Mouse (Mus musculus) stomach, postnatal 0 days (tissue): ENCODE data around the gene Flnb. TPM values are rescaled to one million over a fixed set of nuclear protein-coding genes. Genes with fewer than 3 reads are reported as not detected.

ENCODE experiments used
- ATAC-seq: fragments of 200-750 bp; cut with Nextera tagmentation; 2 replicates; pipeline ENCODE4 v1.8.0; 2017; ENCODE audit not compliant: low FRiP score, low TSS enrichment
- DNase-seq: peaks from one replicate; pipeline ENCODE4 v3.0.0-alpha.2; 2016; ENCODE audit warnings: low spot score
- H3K27ac ChIP-seq: fragments of 300-500 bp; sonication (generic); replicated peaks from 2 replicates; pipeline ENCODE4 v1.5.1; 2014; ENCODE audit warnings: mild to moderate bottlenecking, control low read depth
- H3K27me3 ChIP-seq: fragments of 300-500 bp; sonication (generic); 2 replicates; pipeline ENCODE4 v1.6.1; 2014; ENCODE audit warnings: low read length; ENCODE audit not compliant: control insufficient read depth, insufficient read depth
- H3K36me3 ChIP-seq: fragments of 300-500 bp; sonication (generic); 2 replicates; pipeline ENCODE4 v1.6.1; 2014; ENCODE audit warnings: low read length, mixed read lengths; ENCODE audit not compliant: control insufficient read depth, insufficient read depth
- H3K4me1 ChIP-seq: fragments of 300-500 bp; sonication (generic); replicated peaks from 2 replicates; pipeline ENCODE4 v1.6.1; 2014; ENCODE audit warnings: antibody characterized with exemption; ENCODE audit not compliant: control insufficient read depth, insufficient read depth
- H3K4me2 ChIP-seq: fragments of 300-500 bp; sonication (generic); replicated peaks from 2 replicates; pipeline ENCODE4 v1.6.1; 2014; ENCODE audit warnings: low read depth, mild to moderate bottlenecking, control low read depth, moderate library complexity
- H3K4me3 ChIP-seq: fragments of 300-500 bp; sonication (generic); 2 replicates; pipeline ENCODE4 v1.5.1; 2014; ENCODE audit warnings: low read depth, low read length, control low read depth
- H3K9ac ChIP-seq: fragments of 300-500 bp; sonication (generic); 2 replicates; pipeline ENCODE4 v1.6.1; 2014; ENCODE audit warnings: mild to moderate bottlenecking, low read length, control low read depth, mixed read lengths
- H3K9me3 ChIP-seq: fragments of 300-500 bp; sonication (generic); 2 replicates; pipeline ENCODE4 v1.6.1; 2016; ENCODE audit warnings: low read length; ENCODE audit not compliant: control insufficient read depth
- CTCF ChIP-seq: IDR thresholded peaks from 2 replicates; pipeline ENCODE4 v1.5.1; 2016; ENCODE audit warnings: antibody characterized with exemption, low read depth, mild to moderate bottlenecking, moderate library complexity
- EP300 ChIP-seq: optimal IDR thresholded peaks from 2 replicates; pipeline ENCODE3; 2016; ENCODE audit warnings: antibody characterized with exemption
- WGBS: fragments of 180-500 bp; shearing (Covaris S2); extraction: QIAGEN DNeasy Blood & Tissue Kit; methylation state at CpG from one replicate; pipeline ENCODE4 v1.1.7; 2014; 5-methylcytosine and 5-hydroxymethylcytosine counted together
- polyA plus RNA-seq: library from polyadenylated mRNA; unstranded; fragments of >200 nt; fragmentation: Nextera tagmentation; extraction: Ambion mirVana; gene quantifications from 2 replicates; pipeline ENCODE4 v1.2.1, GENCODE M21; 2015

Flnb gene
- polyA plus RNA-seq, 1 experiment from 2014 or later = 8.3 TPM

DNA sequence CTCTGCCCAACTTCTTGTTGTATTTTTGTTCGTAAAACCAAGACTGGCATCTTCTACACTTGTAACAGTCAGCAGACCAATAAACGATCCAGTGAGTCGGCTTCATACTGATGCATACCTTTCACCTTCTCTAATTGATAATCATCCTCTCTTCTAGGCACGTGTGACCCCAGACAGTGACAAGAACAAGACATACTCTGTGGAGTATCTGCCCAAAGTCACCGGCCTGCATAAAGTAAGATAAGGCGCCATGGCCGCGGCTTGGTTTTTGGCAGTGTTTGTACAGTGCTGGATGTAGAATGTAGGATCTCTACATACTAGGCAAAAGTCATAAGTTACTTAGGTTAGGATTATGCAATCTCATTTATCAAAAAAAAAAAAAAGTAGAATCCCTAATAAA is 64.3 kb downstream of the Flnb start:
- Histone ChIP-seq H3K36me3 (peaks cover 22% of the 10 kb centered on the region), H3K4me3 (no peak overlapping the region), H3K4me2 (no peak overlapping the region), H3K9ac (no peak overlapping the region), H3K9me3 (no peaks in the 10 kb centered on the region), H3K27ac (no peak overlapping the region), H3K4me1 (no peaks in the 10 kb centered on the region), H3K27me3 (no peaks in the 10 kb centered on the region)
- no peak for ATAC-seq
- WGBS = 91% methylated on average over 8 of the region's 8 CpGs
- no peak for DNase-seq
- no peak for TF ChIP-seq EP300
- TF ChIP-seq CTCF = no peak

DNA sequence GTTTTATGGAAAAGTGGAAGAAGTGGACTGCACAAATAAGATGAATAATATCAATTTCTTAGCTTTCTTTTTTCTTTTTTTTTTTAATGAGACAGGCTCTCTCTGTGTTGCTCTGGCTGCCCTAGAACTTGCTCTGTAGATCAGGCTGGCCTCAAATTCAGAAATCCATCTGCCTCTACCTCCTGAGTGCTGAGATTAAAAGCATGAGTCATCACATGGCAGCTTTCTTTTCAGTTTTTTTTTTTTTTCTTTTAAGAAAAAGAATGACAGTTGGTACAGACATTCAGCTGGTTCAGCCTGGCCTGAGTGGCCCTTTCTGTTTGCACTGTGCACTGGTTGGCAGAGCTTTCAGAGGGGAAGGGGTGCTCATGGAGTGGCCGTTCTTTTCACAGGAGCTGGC is 66.4 kb downstream of the Flnb start:
- Histone ChIP-seq H3K4me2 (no peak overlapping the region), H3K4me1 (no peaks in the 10 kb centered on the region), H3K36me3 (peaks cover 25% of the 10 kb centered on the region), H3K4me3 (no peak overlapping the region), H3K9me3 (no peaks in the 10 kb centered on the region), H3K27ac (no peak overlapping the region), H3K27me3 (no peaks in the 10 kb centered on the region), H3K9ac (no peak overlapping the region)
- ATAC-seq = no peak
- no peak for DNase-seq
- WGBS = 67% methylated on average over 1 of the region's 1 CpGs
- TF ChIP-seq EP300 = no peak
- TF ChIP-seq CTCF = no peak

DNA sequence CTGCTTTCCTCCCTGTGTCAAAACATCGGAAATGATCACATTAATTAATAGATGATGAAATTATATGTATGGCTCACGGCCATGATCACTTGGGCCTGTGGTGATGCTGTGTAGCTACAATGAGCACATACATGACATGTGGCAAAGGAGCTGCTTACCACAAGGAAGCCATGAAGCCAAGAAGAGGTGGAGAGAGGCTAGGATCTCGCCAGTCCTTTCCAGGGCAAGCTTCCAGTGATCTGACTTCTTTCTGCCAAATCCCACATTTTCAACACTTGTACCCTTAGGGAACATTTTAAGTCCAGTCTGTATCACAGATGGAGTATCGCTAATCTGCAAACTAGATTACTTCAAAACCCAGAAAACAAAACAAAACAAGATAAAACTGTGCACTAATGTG is 67.1 kb downstream of the Flnb start:
- H3K9me3 ChIP-seq = no peaks in the 10 kb centered on the region
- H3K4me1 ChIP-seq = no peaks in the 10 kb centered on the region
- H3K9ac ChIP-seq = no peak overlapping the region
- ATAC-seq = no peak
- no peak for DNase-seq
- H3K27me3 ChIP-seq = no peaks in the 10 kb centered on the region
- WGBS = 90% methylated on average over 4 of the region's 4 CpGs
- TF ChIP-seq EP300 = no peak
- H3K4me2 ChIP-seq = no peak overlapping the region
- H3K36me3 ChIP-seq = peaks cover 25% of the 10 kb centered on the region
- no peak overlapping the region for H3K4me3 ChIP-seq
- H3K27ac ChIP-seq = no peak overlapping the region

DNA sequence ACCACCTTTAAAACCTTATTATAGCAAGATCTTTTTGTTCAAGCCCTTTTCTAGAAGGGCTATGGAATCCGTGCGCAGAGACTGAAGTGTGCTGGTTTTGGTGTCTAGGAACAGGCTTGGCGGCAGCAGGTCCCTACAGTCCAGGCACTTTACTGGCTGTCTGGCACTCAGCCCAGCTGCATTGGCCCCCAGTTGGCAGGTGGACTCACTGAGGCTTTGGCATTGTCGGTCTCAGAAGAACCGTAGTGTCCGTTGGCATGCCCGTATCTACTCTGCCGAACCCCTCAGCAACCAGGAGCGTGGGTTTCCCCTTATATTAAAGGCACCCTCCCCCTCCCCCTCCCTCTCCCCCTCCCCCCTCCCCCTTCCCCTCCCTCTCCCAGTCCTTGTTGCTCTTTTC is 67.8 kb downstream of the Flnb start:
- ATAC-seq (no peak), DNase-seq (no peak)
- H3K9me3 ChIP-seq = no peaks in the 10 kb centered on the region
- 93% methylated on average over 9 of the region's 9 CpGs for WGBS
- no peaks in the 10 kb centered on the region for H3K27me3 ChIP-seq
- no peaks in the 10 kb centered on the region for H3K4me1 ChIP-seq
- H3K4me3 ChIP-seq = no peak overlapping the region
- no peak overlapping the region for H3K27ac ChIP-seq
- H3K9ac ChIP-seq = no peak overlapping the region
- no peak overlapping the region for H3K4me2 ChIP-seq
- TF ChIP-seq EP300 (no peak), CTCF (no peak)
- H3K36me3 ChIP-seq = peaks cover 25% of the 10 kb centered on the region

DNA sequence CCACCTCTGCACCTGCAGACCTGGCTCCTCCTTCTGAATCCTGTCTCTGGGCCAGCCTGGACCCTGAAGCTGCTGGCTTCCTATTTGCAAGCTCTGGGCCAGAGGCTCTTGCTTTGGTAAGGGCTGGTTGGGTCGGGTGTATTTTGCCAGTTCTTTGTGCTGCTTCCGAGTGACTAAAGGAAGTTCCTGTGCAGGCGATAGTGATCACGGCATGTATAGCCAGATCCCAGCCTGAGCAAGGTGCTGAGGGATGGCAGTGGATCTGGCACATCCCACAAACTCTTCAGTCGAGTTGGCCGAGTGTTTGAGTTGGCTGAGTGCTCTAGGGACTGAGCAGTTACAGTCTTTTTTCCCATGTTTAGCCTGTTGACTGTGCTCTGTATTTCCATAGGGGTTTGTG is 68.3 kb downstream of the Flnb start:
- Histone ChIP-seq H3K9me3 (no peaks in the 10 kb centered on the region), H3K36me3 (peaks cover 25% of the 10 kb centered on the region), H3K27ac (no peak overlapping the region), H3K27me3 (no peaks in the 10 kb centered on the region), H3K4me1 (no peaks in the 10 kb centered on the region), H3K4me2 (no peak overlapping the region), H3K4me3 (no peak overlapping the region), H3K9ac (no peak overlapping the region)
- no peak for ATAC-seq
- no peak for DNase-seq
- 78% methylated on average over 6 of the region's 6 CpGs for WGBS
- no peak for TF ChIP-seq CTCF
- no peak for TF ChIP-seq EP300

DNA sequence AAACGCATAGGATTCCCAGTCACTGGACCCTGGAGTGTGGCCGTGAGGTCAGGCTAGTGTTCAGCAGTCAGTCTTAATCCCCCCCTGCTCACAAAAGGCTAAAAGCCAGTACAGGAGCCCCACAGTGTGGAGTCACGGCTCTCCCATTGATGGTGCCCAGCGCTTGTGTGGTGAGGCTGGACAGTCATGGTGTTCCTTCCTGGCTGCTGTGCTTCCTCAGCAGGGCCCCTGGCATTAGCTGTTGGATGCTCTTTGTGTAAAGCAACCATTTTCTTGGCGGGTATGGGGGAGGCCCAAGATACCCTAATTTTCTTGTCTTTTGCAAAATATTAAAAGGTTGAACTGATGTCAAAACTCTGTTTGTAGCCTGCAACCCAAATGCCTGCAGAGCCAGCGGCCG is 69.4 kb downstream of the Flnb start:
- no peak overlapping the region for H3K4me3 ChIP-seq
- no peaks in the 10 kb centered on the region for H3K4me1 ChIP-seq
- no peak overlapping the region for H3K9ac ChIP-seq
- no peaks in the 10 kb centered on the region for H3K9me3 ChIP-seq
- H3K36me3 ChIP-seq = peaks cover 27% of the 10 kb centered on the region
- 95% methylated on average over 7 of the region's 7 CpGs for WGBS
- H3K27me3 ChIP-seq = no peaks in the 10 kb centered on the region
- no peak overlapping the region for H3K27ac ChIP-seq
- no peak overlapping the region for H3K4me2 ChIP-seq
- DNase-seq = no peak
- no peak for ATAC-seq
- TF ChIP-seq CTCF = no peak
- no peak for TF ChIP-seq EP300
